Mouse (Mus musculus) ES-E14 (cell line): ENCODE data around the gene Tanc1. TPM values are rescaled to one million over a fixed set of nuclear protein-coding genes. Genes with fewer than 3 reads are reported as not detected.

Source experiments
- DNase-seq: peaks from one replicate; pipeline ENCODE4 v3.0.0-alpha.2; 2013; ENCODE audit warnings: low read depth, low spot score
- H3K27ac ChIP-seq: 2 replicates; pipeline ENCODE4 v1.5.1; 2012; ENCODE audit warnings: low read depth, mild to moderate bottlenecking, low read length, moderate library complexity, mixed read lengths; ENCODE audit not compliant: poor library complexity, insufficient read depth, severe bottlenecking
- H3K36me3 ChIP-seq: 2 replicates; pipeline ENCODE4 v1.6.1; 2012; ENCODE audit warnings: mild to moderate bottlenecking, low read length, moderate library complexity, mixed read lengths; ENCODE audit not compliant: control insufficient read depth, poor library complexity, insufficient read depth, severe bottlenecking
- H3K4me1 ChIP-seq, 2 experiments: fragments of 150-350 bp in 1 of 2; sonication (generic) in 1 of 2; 2 replicates each; pipeline ENCODE4 v1.6.1; 2012; ENCODE audit warnings: low read length in 2 of 2, mild to moderate bottlenecking in 1 of 2, mixed read lengths in 1 of 2; ENCODE audit not compliant: control insufficient read depth in 2 of 2, insufficient read depth in 2 of 2, poor library complexity in 1 of 2
- H3K4me3 ChIP-seq, 2 experiments: fragments of 150-350 bp in 1 of 2; sonication (generic) in 1 of 2; 2 replicates each; pipeline ENCODE4 v1.5.1; 2012; ENCODE audit warnings: low read length in 2 of 2, low read depth in 1 of 2, mild to moderate bottlenecking in 1 of 2, mixed read lengths in 1 of 2; ENCODE audit not compliant: insufficient read depth in 1 of 2, poor library complexity in 1 of 2, severe bottlenecking in 1 of 2
- H3K9ac ChIP-seq: 2 replicates; pipeline ENCODE4 v1.6.1; 2012; ENCODE audit warnings: low read depth, mild to moderate bottlenecking, low read length, mixed read lengths; ENCODE audit not compliant: poor library complexity, insufficient read depth, severe bottlenecking
- H3K9me3 ChIP-seq: fragments of 150-350 bp; sonication (generic); 2 replicates; pipeline ENCODE4 v1.6.1; 2012; ENCODE audit warnings: low read depth, mild to moderate bottlenecking, low read length; ENCODE audit not compliant: control insufficient read depth, insufficient read depth
- CHD2 ChIP-seq: IDR thresholded peaks from 2 replicates; pipeline ENCODE4 v1.6.1; 2014; ENCODE audit warnings: mild to moderate bottlenecking, low read depth, low read length, inconsistent platforms
- HCFC1 ChIP-seq: IDR thresholded peaks from 2 replicates; pipeline ENCODE4 v1.6.1; 2012; ENCODE audit warnings: low read length, inconsistent platforms, borderline replicate concordance; ENCODE audit not compliant: insufficient read depth
- MAFK ChIP-seq: IDR thresholded peaks from 2 replicates; pipeline ENCODE4 v1.6.1; 2014; ENCODE audit warnings: mild to moderate bottlenecking, low read depth, low read length, inconsistent platforms; ENCODE audit not compliant: insufficient read depth
- ZC3H11A ChIP-seq: IDR thresholded peaks from 2 replicates; pipeline ENCODE4 v1.6.1; 2012; ENCODE audit warnings: low read depth, mild to moderate bottlenecking, inconsistent platforms, low read length, borderline replicate concordance
- ZNF384 ChIP-seq: IDR thresholded peaks from 2 replicates; pipeline ENCODE4 v1.6.1; 2012; ENCODE audit warnings: low read depth, low read length, inconsistent platforms
- in situ Hi-C, 2 experiments: fragments of 600-800 bp; cut with MboI; formaldehyde crosslinking; loops; one replicate each; pipeline ENCODE4 v1.15.1; 2025; ENCODE audit warnings: low sequenced_read_pairs in 2 of 2, inconsistent platforms in 1 of 2; ENCODE audit not compliant: unreplicated experiment in 2 of 2
- total RNA-seq: library from RNA; depleted of rRNA; stranded (reverse); fragments of 300-350 nt; gene quantifications from 2 replicates; pipeline ENCODE4 v1.2.3, GENCODE M21; 2012

The Tanc1 gene
- total RNA-seq, 1 experiment, result 28.2 TPM

DNA sequence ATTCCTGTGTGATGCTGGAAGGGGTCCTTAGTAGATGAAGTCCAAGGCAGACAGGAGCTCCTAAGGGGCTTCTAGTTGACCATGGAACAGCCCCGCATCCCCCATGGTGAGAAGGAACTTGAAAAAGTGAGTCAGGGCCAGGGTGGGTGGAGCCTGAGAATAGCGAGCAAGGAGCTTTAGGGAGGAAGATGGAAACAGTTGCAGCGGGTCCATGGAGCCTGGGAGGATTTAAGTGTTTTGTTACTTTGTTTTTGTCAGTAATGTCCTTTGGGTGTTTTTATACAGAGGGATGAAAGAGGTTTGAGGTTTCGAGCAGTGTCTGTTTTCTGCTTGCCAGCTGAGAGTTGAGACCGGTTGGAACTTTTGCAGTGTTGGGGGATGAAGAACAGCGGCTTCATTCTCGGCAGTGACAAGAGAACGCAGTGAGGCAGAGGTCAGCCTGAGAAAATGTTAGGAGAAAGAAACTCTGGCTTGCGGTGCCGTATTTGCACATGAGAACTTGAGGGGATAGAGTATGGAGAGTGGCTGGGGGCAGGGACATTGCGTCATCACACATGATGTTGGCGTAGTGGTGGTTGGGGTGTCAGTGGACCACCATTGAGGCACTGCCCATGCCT, 130.8 kb downstream of the Tanc1 start:
- Histone ChIP-seq H3K9ac (no peak overlapping the region), H3K4me1 (peaks cover 0 to 27% of the 10 kb centered on the region in 2 experiments; a peak in 2 of 4 replicates), H3K4me3 (no peak overlapping the region), H3K36me3 (peaks cover 9% of the 10 kb centered on the region; the same call in 1 of the 2 replicates), H3K27ac (no peak overlapping the region), H3K9me3 (no peaks in the 10 kb centered on the region)
- in situ Hi-C loops, result no loop called here
- DNase-seq, result no peak
- no peak for TF ChIP-seq CHD2
- no peak for TF ChIP-seq HCFC1
- TF ChIP-seq ZNF384, result no peak
- no peak for TF ChIP-seq ZC3H11A

DNA sequence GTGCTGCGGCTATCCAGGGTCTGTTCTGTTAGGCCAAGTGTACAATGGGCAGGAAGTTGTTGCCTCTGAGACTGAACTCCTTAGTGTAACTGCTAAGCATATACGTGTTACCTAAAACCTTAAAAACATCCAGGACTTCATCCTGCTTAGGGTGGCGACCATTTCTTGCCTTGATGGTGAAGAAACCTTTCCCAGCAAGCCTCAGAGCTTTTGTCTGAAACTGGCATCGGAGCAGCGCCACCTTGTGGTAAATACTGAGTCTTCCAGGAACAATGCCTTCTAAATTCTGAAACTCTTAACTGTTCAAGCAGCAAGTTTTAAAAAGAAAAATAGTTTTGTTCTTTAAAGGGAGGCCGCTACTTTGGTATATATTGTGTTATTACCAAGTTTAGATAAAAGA, 133.6 kb downstream of the Tanc1 start:
- in situ Hi-C loops, result no loop called here
- peaks cover 7% of the 10 kb centered on the region; the same call in 1 of the 2 replicates for H3K36me3 ChIP-seq
- TF ChIP-seq HCFC1 (no peak), ZC3H11A (no peak), CHD2 (no peak)
- H3K4me3 ChIP-seq, result no peak overlapping the region
- peaks cover 0 to 25% of the 10 kb centered on the region in 2 experiments; a peak in 2 of 4 replicates for H3K4me1 ChIP-seq
- no peak overlapping the region for H3K9ac ChIP-seq
- peak; percentile 54 for DNase-seq
- no peak overlapping the region for H3K27ac ChIP-seq
- H3K9me3 ChIP-seq, result no peaks in the 10 kb centered on the region

DNA sequence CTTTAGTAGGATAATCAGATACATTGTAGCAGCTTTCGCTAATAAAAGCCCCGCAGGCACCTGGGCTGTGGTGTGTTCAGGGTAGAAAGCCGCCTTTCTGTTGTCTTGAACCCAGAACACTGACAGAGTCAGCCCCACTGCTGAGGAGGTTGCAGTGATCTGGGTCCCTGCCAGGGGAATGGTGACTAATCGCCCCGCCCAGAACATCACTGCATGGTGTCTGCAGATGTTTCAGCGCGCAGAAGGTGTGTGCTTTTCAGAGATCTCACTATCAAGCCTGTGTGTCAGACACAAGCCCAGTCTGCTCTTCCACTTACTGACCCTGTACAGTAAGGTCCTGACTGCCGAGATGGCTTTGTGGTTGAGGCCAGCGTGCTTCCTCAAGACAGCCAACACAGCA, 134.2 kb downstream of the Tanc1 start:
- Histone ChIP-seq H3K36me3 (peaks cover 7% of the 10 kb centered on the region; the same call in 1 of the 2 replicates), H3K9ac (peak overlapping the region; percentile 19; the same call in 1 of the 2 replicates), H3K4me3 (no peak overlapping the region), H3K9me3 (no peaks in the 10 kb centered on the region), H3K27ac (no peak overlapping the region), H3K4me1 (peaks cover 0 to 25% of the 10 kb centered on the region in 2 experiments; a peak in 2 of 4 replicates)
- in situ Hi-C loops, result no loop called here
- no peak for DNase-seq
- TF ChIP-seq HCFC1 (no peak), CHD2 (no peak), MAFK (no peak), ZNF384 (no peak), ZC3H11A (no peak)

DNA sequence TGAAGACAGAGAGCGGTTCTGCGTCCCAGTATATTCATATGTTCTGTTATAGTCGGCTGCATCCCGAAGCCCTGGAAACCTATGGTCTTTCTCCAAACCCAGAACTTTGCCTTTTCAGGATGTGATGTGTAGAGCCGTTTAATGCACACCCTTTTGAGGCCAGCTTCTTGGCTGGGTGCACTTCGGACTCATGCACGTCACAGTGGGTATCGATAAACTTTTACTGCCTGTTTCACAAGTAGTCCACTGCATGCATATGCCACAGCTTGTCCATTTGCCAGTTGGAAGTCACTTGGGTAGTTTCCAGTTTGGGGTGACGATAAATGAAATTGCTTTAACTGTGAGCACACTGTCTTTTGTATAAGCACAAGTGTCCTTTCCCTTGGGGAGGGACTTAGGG, 135.9 kb downstream of the Tanc1 start:
- DNase-seq, result no peak
- no peaks in the 10 kb centered on the region for H3K9me3 ChIP-seq
- in situ Hi-C loops, result no loop called here
- peaks cover 7% of the 10 kb centered on the region; the same call in 1 of the 2 replicates for H3K36me3 ChIP-seq
- peaks cover 0 to 14% of the 10 kb centered on the region in 2 experiments; a peak in 2 of 4 replicates for H3K4me1 ChIP-seq
- TF ChIP-seq ZNF384 (no peak), MAFK (no peak), HCFC1 (no peak), ZC3H11A (no peak), CHD2 (no peak)
- H3K4me3 ChIP-seq, result no peak overlapping the region
- H3K27ac ChIP-seq, result no peak overlapping the region
- H3K9ac ChIP-seq, result no peak overlapping the region
